Mouse (Mus musculus): ENCODE data around the gene Ttc12. TPM values are rescaled to one million over a fixed set of nuclear protein-coding genes. Genes with fewer than 3 reads are reported as not detected.

Ttc12 gene
- polyA plus RNA-seq, 1 experiment from 2014 or later = 0.15 TPM

- no peak for DNase-seq
- no peak overlapping the region for H3K4me3 ChIP-seq (ENCODE audit: low read depth, low read length)
- TF ChIP-seq EP300 (IDR thresholded peaks at IDR 0.05; ENCODE audit: low read depth) (no peak), CTCF (IDR thresholded peaks at IDR 0.05; ENCODE audit: low read depth) (no peak)
Measured at GRCm38 (mm10) chr9:49487657-49487943, 1.6 kb upstream of the Ttc12 start.

GRCm38 (mm10) chr9:49486805-49487656, 1.0 kb upstream of the Ttc12 start:
- ATAC-seq (no peak), DNase-seq (peak; percentile 10)
- Histone ChIP-seq H3K27ac (ENCODE audit: low read depth) (no peak overlapping the region), H3K4me1 (ENCODE audit: insufficient read depth) (peaks cover 4% of the 10 kb centered on the region), H3K4me2 (ENCODE audit: low read depth, low read length) (no peak overlapping the region), H3K9me3 (ENCODE audit: low read length) (no peaks in the 10 kb centered on the region), H3K9ac (replicated peaks) (no peak overlapping the region), H3K27me3 (ENCODE audit: insufficient read depth, low read length) (no peaks in the 10 kb centered on the region), H3K36me3 (replicated peaks; ENCODE audit: insufficient read depth, low read length) (no peaks in the 10 kb centered on the region), H3K4me3 (ENCODE audit: low read depth, low read length) (no peak overlapping the region)
- WGBS (ENCODE audit: insufficient replicate concordance) = 65% methylated on average over 9 of the region's 9 CpGs
- TF ChIP-seq EP300 (IDR thresholded peaks at IDR 0.05; ENCODE audit: low read depth) = no peak
- no peak for TF ChIP-seq CTCF (IDR thresholded peaks at IDR 0.05; ENCODE audit: low read depth)

More at GRCm38 (mm10) chr9:49487657-49487943, 1.6 kb upstream of the Ttc12 start:
- H3K9me3 ChIP-seq (ENCODE audit: low read length) = no peaks in the 10 kb centered on the region
- no peaks in the 10 kb centered on the region for H3K36me3 ChIP-seq (replicated peaks; ENCODE audit: insufficient read depth, low read length)
- H3K4me1 ChIP-seq (ENCODE audit: insufficient read depth) = peaks cover 4% of the 10 kb centered on the region
- H3K4me2 ChIP-seq (ENCODE audit: low read depth, low read length) = no peak overlapping the region
- no peak for ATAC-seq
- 60% methylated on average over 6 of the region's 6 CpGs for WGBS (ENCODE audit: insufficient replicate concordance)
- H3K9ac ChIP-seq (replicated peaks) = no peak overlapping the region
- no peaks in the 10 kb centered on the region for H3K27me3 ChIP-seq (ENCODE audit: insufficient read depth, low read length)
- no peak overlapping the region for H3K27ac ChIP-seq (ENCODE audit: low read depth)

GRCm38 (mm10) chr9:49485250-49485891, 654 bp downstream of the Ttc12 start:
- peak overlapping the region; percentile 88 for H3K4me2 ChIP-seq (ENCODE audit: low read depth, low read length)
- peak overlapping the region; percentile 46 for H3K9ac ChIP-seq (replicated peaks)
- 4% methylated on average over 21 of the region's 21 CpGs for WGBS (ENCODE audit: insufficient replicate concordance)
- H3K27ac ChIP-seq (ENCODE audit: low read depth) = no peak overlapping the region
- H3K9me3 ChIP-seq (ENCODE audit: low read length) = no peaks in the 10 kb centered on the region
- DNase-seq (no peak), ATAC-seq (no peak; the same call in 1 of the 2 replicates)
- TF ChIP-seq EP300 (IDR thresholded peaks at IDR 0.05; ENCODE audit: low read depth) = no peak
- TF ChIP-seq CTCF (IDR thresholded peaks at IDR 0.05; ENCODE audit: low read depth) = peak; percentile 57
- H3K4me3 ChIP-seq (ENCODE audit: low read depth, low read length) = peak overlapping the region; percentile 59
- H3K36me3 ChIP-seq (replicated peaks; ENCODE audit: insufficient read depth, low read length) = no peaks in the 10 kb centered on the region
- no peaks in the 10 kb centered on the region for H3K27me3 ChIP-seq (ENCODE audit: insufficient read depth, low read length)
- H3K4me1 ChIP-seq (ENCODE audit: insufficient read depth) = peaks cover 4% of the 10 kb centered on the region

- no peak for ATAC-seq
- H3K36me3 ChIP-seq (replicated peaks; ENCODE audit: insufficient read depth, low read length) = no peaks in the 10 kb centered on the region
- no peak for TF ChIP-seq EP300 (IDR thresholded peaks at IDR 0.05; ENCODE audit: low read depth)
- TF ChIP-seq CTCF (IDR thresholded peaks at IDR 0.05; ENCODE audit: low read depth) = no peak
- H3K4me2 ChIP-seq (ENCODE audit: low read depth, low read length) = no peak overlapping the region
- peaks cover 4% of the 10 kb centered on the region for H3K4me1 ChIP-seq (ENCODE audit: insufficient read depth)
- H3K4me3 ChIP-seq (ENCODE audit: low read depth, low read length) = no peak overlapping the region
- H3K9ac ChIP-seq (replicated peaks) = no peak overlapping the region
- no peaks in the 10 kb centered on the region for H3K27me3 ChIP-seq (ENCODE audit: insufficient read depth, low read length)
- WGBS (ENCODE audit: insufficient replicate concordance) = 34% methylated on average over 10 of the region's 10 CpGs
- DNase-seq = no peak
- no peak overlapping the region for H3K27ac ChIP-seq (ENCODE audit: low read depth)
- H3K9me3 ChIP-seq (ENCODE audit: low read length) = no peaks in the 10 kb centered on the region
Measured at GRCm38 (mm10) chr9:49483316-49483715, 2.7 kb downstream of the Ttc12 start.

GRCm38 (mm10) chr9:49472126-49472525, 13.9 kb downstream of the Ttc12 start:
- DNase-seq = no peak
- Histone ChIP-seq H3K36me3 (replicated peaks; ENCODE audit: insufficient read depth, low read length) (no peaks in the 10 kb centered on the region), H3K9me3 (ENCODE audit: low read length) (no peaks in the 10 kb centered on the region), H3K4me3 (ENCODE audit: low read depth, low read length) (no peak overlapping the region), H3K4me1 (ENCODE audit: insufficient read depth) (no peaks in the 10 kb centered on the region), H3K9ac (replicated peaks) (no peak overlapping the region), H3K27ac (ENCODE audit: low read depth) (no peak overlapping the region), H3K4me2 (ENCODE audit: low read depth, low read length) (no peak overlapping the region), H3K27me3 (ENCODE audit: insufficient read depth, low read length) (no peaks in the 10 kb centered on the region)
- 58% methylated on average over 11 of the region's 11 CpGs for WGBS (ENCODE audit: insufficient replicate concordance)
- no peak for ATAC-seq
- TF ChIP-seq EP300 (IDR thresholded peaks at IDR 0.05; ENCODE audit: low read depth) (no peak), CTCF (IDR thresholded peaks at IDR 0.05; ENCODE audit: low read depth) (no peak)

GRCm38 (mm10) chr9:49470946-49471345, 15.1 kb downstream of the Ttc12 start:
- no peaks in the 10 kb centered on the region for H3K27me3 ChIP-seq (ENCODE audit: insufficient read depth, low read length)
- H3K9ac ChIP-seq (replicated peaks) = no peak overlapping the region
- TF ChIP-seq EP300 (IDR thresholded peaks at IDR 0.05; ENCODE audit: low read depth) (no peak), CTCF (IDR thresholded peaks at IDR 0.05; ENCODE audit: low read depth) (no peak)
- no peaks in the 10 kb centered on the region for H3K36me3 ChIP-seq (replicated peaks; ENCODE audit: insufficient read depth, low read length)
- H3K4me2 ChIP-seq (ENCODE audit: low read depth, low read length) = no peak overlapping the region
- WGBS (ENCODE audit: insufficient replicate concordance) = 81% methylated on average over 6 of the region's 6 CpGs
- H3K9me3 ChIP-seq (ENCODE audit: low read length) = no peaks in the 10 kb centered on the region
- ATAC-seq = no peak
- H3K4me1 ChIP-seq (ENCODE audit: insufficient read depth) = no peaks in the 10 kb centered on the region
- DNase-seq = no peak
- H3K4me3 ChIP-seq (ENCODE audit: low read depth, low read length) = no peak overlapping the region
- H3K27ac ChIP-seq (ENCODE audit: low read depth) = no peak overlapping the region

All from liver, postnatal 0 days (tissue).